Mouse (Mus musculus) ES-Bruce4 (cell line): ENCODE data around the gene Jmjd1c. TPM values are rescaled to one million over a fixed set of nuclear protein-coding genes. Genes with fewer than 3 reads are reported as not detected.

ENCODE experiments used
- H3K27ac ChIP-seq: 2 replicates; pipeline ENCODE4 v1.5.1; 2012; ENCODE audit warnings: low read length, inconsistent platforms; ENCODE audit not compliant: insufficient read depth
- H3K27me3 ChIP-seq: 2 replicates; pipeline ENCODE4 v1.6.1; 2012; ENCODE audit warnings: mild to moderate bottlenecking, low read length, inconsistent platforms; ENCODE audit not compliant: control insufficient read depth, poor library complexity, insufficient read depth, severe bottlenecking
- H3K36me3 ChIP-seq: 2 replicates; pipeline ENCODE4 v1.6.1; 2012; ENCODE audit warnings: inconsistent platforms, mild to moderate bottlenecking, low read length, moderate library complexity; ENCODE audit not compliant: control insufficient read depth, poor library complexity, insufficient read depth, severe bottlenecking
- H3K4me1 ChIP-seq: one replicate; pipeline ENCODE4 v1.8.1; 2011; ENCODE audit warnings: low read length; ENCODE audit not compliant: control insufficient read depth, insufficient read depth
- H3K4me3 ChIP-seq: 2 replicates; pipeline ENCODE4 v1.5.1; 2011; ENCODE audit warnings: low read depth, mild to moderate bottlenecking, low read length
- H3K9ac ChIP-seq: 2 replicates; pipeline ENCODE4 v1.6.1; 2012; ENCODE audit warnings: low read depth, mild to moderate bottlenecking, inconsistent platforms; ENCODE audit not compliant: poor library complexity, severe bottlenecking
- H3K9me3 ChIP-seq: replicated peaks from 2 replicates; pipeline ENCODE4 v1.6.1; 2012; ENCODE audit warnings: mild to moderate bottlenecking, low read length, inconsistent platforms; ENCODE audit not compliant: control insufficient read depth, poor library complexity, insufficient read depth, severe bottlenecking
- CTCF ChIP-seq: IDR thresholded peaks from one replicate; pipeline ENCODE4 v1.8.1; 2011; ENCODE audit warnings: low read depth, low read length
- EP300 ChIP-seq: IDR thresholded peaks from 2 replicates; pipeline ENCODE4 v1.6.1; 2011; ENCODE audit warnings: low read depth, low read length; ENCODE audit not compliant: insufficient read depth
- POLR2A ChIP-seq: IDR thresholded peaks from one replicate; pipeline ENCODE4 v1.8.1; 2011; ENCODE audit warnings: low read length; ENCODE audit not compliant: insufficient read depth
- polyA plus RNA-seq: library from polyadenylated mRNA; stranded (reverse); fragments of >200 nt; gene quantifications from 2 replicates; pipeline ENCODE4 v1.2.4, GENCODE M21; 2011; ENCODE audit warnings: low read depth; ENCODE audit not compliant: missing spikeins, insufficient read depth, insufficient read length

The Jmjd1c gene
- polyA plus RNA-seq, 1 experiment, result 141 TPM

GRCm38 (mm10) chr10:67226109-67226508 is 130.2 kb downstream of the Jmjd1c start:
- no peak overlapping the region for H3K4me3 ChIP-seq
- no peaks in the 10 kb centered on the region for H3K4me1 ChIP-seq
- no peak overlapping the region for H3K27ac ChIP-seq
- no peaks in the 10 kb centered on the region for H3K27me3 ChIP-seq
- H3K9me3 ChIP-seq, result no peaks in the 10 kb centered on the region
- peaks cover 72% of the 10 kb centered on the region for H3K36me3 ChIP-seq
- no peak overlapping the region for H3K9ac ChIP-seq
- TF ChIP-seq POLR2A (no peak), CTCF (no peak)

DNA sequence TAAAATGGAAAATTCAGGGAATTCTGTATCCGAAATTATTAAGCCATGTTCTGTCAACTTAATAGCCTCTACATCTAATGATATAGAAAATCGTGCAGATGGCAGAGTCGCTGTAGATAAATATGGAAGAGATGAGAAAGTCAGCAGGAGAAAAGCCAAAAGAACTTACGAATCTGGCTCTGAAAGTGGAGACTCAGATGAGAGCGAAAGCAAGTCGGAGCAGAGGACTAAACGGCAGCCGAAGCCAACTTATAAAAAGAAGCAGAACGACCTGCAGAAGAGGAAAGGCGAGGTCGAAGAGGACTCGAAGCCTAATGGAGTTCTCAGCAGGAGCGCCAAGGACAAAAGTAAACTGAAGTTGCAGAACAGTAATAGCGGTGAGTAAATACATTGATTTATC is 130.6 kb downstream of the Jmjd1c start:
- peaks cover 72% of the 10 kb centered on the region for H3K36me3 ChIP-seq

DNA sequence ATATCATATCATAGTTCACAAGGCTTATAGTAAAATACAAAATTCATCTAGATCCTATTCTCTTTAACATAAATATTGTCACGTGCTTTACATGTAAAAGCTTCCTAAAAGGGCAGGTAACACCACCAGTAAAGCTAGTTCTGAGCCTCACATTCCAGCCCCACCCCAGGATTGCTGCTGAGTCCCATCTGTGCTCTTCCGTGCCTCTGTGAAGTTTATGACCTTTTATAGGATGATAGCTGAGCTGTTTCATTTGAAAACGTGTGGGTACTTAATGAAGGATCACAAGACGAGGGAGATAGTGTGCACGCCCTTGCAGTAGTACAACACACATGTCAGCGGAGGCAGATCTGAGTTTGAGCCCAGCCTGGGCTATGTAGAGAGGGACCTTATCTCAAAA is 134.5 kb downstream of the Jmjd1c start:
- Histone ChIP-seq H3K27ac (no peak overlapping the region), H3K27me3 (no peaks in the 10 kb centered on the region), H3K9ac (no peak overlapping the region), H3K36me3 (peaks cover 75% of the 10 kb centered on the region), H3K4me1 (no peaks in the 10 kb centered on the region), H3K9me3 (no peaks in the 10 kb centered on the region), H3K4me3 (no peak overlapping the region)
- TF ChIP-seq CTCF (no peak), POLR2A (no peak), EP300 (no peak)

More for the DNA sequence above, 130.6 kb downstream of the Jmjd1c start:
- Histone ChIP-seq H3K27ac (no peak overlapping the region), H3K9ac (no peak overlapping the region), H3K9me3 (no peaks in the 10 kb centered on the region), H3K4me1 (no peaks in the 10 kb centered on the region), H3K27me3 (no peaks in the 10 kb centered on the region), H3K4me3 (no peak overlapping the region)
- TF ChIP-seq POLR2A (no peak), CTCF (no peak), EP300 (no peak)

DNA sequence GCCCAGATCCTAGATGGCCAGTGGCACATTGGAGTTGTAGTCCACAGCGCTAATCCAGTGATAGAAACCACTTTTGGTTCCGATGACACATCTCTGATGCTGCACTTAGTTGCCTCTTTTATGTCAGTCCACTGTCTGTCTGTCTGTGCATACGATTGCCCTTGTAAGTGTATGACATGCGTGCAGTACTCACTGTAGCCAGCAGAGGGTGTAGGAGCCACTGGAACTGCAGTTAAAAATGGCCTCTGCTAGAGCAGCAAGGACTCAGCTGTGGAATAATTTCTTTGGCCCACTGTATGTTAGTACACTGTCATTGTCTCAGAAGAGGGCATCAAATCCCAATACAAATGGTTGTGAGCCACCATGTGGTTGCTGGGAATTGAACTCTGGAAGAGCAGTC is 151.2 kb downstream of the Jmjd1c start:
- no peak overlapping the region for H3K4me3 ChIP-seq
- H3K27ac ChIP-seq, result no peak overlapping the region
- no peak overlapping the region for H3K9ac ChIP-seq
- H3K36me3 ChIP-seq, result peaks cover 55% of the 10 kb centered on the region
- no peaks in the 10 kb centered on the region for H3K27me3 ChIP-seq
- no peaks in the 10 kb centered on the region for H3K9me3 ChIP-seq
- peaks cover 2% of the 10 kb centered on the region for H3K4me1 ChIP-seq
- peak; percentile 57 for TF ChIP-seq CTCF
- TF ChIP-seq EP300, result no peak
- TF ChIP-seq POLR2A, result no peak

- H3K4me3 ChIP-seq, result no peak overlapping the region
- no peaks in the 10 kb centered on the region for H3K27me3 ChIP-seq
Observed at GRCm38 (mm10) chr10:67249486-67249885, 153.6 kb downstream of the Jmjd1c start.

GRCm38 (mm10) chr10:67250846-67251245 is 154.9 kb downstream of the Jmjd1c start:
- TF ChIP-seq CTCF (no peak), POLR2A (no peak), EP300 (no peak)
- Histone ChIP-seq H3K36me3 (peaks cover 57% of the 10 kb centered on the region), H3K4me3 (no peak overlapping the region), H3K27me3 (no peaks in the 10 kb centered on the region), H3K9me3 (no peaks in the 10 kb centered on the region), H3K4me1 (peaks cover under 1% of the 10 kb centered on the region), H3K27ac (no peak overlapping the region), H3K9ac (no peak overlapping the region)

More at GRCm38 (mm10) chr10:67249486-67249885, 153.6 kb downstream of the Jmjd1c start:
- Histone ChIP-seq H3K27ac (no peak overlapping the region), H3K36me3 (peaks cover 61% of the 10 kb centered on the region), H3K9me3 (no peaks in the 10 kb centered on the region), H3K4me1 (peaks cover 2% of the 10 kb centered on the region), H3K9ac (no peak overlapping the region)
- TF ChIP-seq EP300 (no peak), CTCF (no peak), POLR2A (no peak)
